Mouse (Mus musculus): ENCODE data around the gene Wdr75. TPM values are rescaled to one million over a fixed set of nuclear protein-coding genes. Genes with fewer than 3 reads are reported as not detected.
A peak's percentile ranks its signal among the peaks of the same experiment; 100 is the strongest.

Gene Wdr75
- total RNA-seq, 2 experiments from 2014 or later = 29.7 to 38.2 TPM

GRCm38 (mm10) chr1:45835362-45836063 lies 40.5 kb downstream of the Wdr75 start:
- no peak for DNase-seq (ENCODE audit: low spot score in 2 of 2)

DNA sequence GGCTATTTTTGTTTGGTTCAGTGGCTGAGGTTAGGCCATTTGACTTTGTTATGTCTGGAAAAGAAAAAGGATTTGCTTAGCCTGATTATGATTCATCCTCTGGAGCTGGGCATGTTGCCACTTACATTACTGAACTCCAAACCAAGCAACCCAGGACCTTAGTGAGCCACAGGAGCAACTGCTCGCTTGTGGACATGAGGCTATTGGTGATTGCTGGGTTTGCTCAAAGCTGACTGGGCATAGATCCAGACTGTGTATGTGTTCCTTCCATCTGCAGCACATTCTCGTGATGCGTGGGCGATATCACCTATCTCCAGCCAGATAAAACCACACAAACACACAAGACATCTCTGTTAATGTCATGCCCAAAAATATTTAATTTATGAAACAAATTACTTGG lies 42.8 kb downstream of the Wdr75 start:
- peak; percentile 10 to 57 for DNase-seq (ENCODE audit: low spot score in 2 of 2)

- no peak for DNase-seq (ENCODE audit: low spot score in 2 of 2)
These were observed 43.3 kb downstream of the Wdr75 start for GRCm38 (mm10) chr1:45838271-45838670.

GRCm38 (mm10) chr1:45845466-45845865 lies 50.5 kb downstream of the Wdr75 start:
- no peak for DNase-seq (ENCODE audit: low spot score in 2 of 2)

- DNase-seq (ENCODE audit: low spot score in 2 of 2) = no peak
These were observed 63.1 kb downstream of the Wdr75 start for GRCm38 (mm10) chr1:45858038-45858437.

DNA sequence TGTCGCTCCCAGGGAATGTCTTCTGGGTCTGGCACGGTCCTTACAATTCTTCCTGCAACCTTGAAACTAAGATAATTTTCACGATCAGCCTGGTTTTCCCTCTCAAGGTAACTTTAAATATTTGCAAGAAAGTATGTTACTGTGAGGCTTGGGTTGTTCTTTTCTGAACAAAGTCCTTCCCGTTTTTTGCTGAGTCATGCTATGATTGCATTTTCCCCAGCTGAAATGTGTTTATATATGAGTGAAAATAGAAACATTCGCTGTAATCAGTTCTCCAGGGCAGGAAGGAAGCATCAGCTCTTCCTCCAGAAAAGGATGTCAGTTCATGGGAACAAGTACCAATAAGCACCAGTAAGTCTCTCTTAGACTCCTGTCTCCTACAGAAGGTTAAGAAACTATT lies 65.4 kb downstream of the Wdr75 start:
- DNase-seq (ENCODE audit: low spot score in 2 of 2) = no peak

GRCm38 (mm10) chr1:45861162-45861561 lies 66.2 kb downstream of the Wdr75 start:
- DNase-seq (ENCODE audit: low spot score in 2 of 2) = no peak

DNA sequence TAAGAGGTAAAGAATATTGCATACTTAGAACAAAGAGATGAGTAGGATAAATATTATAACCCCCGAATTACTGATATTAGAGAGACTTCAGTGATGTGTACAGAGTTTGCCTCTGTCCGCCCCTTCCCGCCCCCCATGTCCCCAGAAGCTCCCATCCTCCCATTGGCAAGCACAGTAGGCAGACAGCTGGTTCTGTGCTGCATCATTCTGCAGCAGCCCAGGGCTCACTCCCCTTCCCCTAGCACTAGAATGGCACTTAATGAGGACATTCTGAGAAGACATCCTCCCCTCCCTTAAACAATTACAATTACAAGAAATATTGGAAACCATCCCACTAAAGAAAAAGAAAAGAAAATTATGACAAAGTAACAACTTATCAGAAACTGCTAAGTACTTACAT lies 68.7 kb downstream of the Wdr75 start:
- DNase-seq (ENCODE audit: low spot score in 2 of 2) = no peak

GRCm38 (mm10) chr1:45864564-45865014 lies 69.6 kb downstream of the Wdr75 start:
- DNase-seq (ENCODE audit: low spot score in 2 of 2) = no peak

DNA sequence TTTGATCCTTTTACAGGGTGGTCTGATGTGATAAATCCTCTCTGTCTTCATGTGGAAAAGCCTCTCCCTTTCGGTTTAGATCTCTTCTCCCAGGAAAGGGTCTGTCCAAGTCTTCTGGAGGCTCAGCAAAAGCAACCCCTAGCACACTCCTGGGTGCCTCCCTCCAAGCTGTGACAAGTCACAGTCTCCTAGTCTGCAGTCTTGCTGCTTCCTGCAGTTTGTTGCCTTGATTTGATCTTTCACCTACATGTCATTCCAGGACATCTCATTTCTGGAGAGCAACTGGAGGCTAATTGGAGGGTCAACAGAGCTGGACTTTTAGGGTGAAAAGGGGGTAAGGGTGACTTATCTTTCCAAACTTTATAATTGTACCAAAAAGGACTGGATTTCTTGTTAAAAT lies 70.3 kb downstream of the Wdr75 start:
- DNase-seq (ENCODE audit: low spot score in 2 of 2) = no peak

GRCm38 (mm10) chr1:45865727-45866126 lies 70.8 kb downstream of the Wdr75 start:
- no peak for DNase-seq (ENCODE audit: low spot score in 2 of 2)

GRCm38 (mm10) chr1:45866288-45867018 lies 71.5 kb downstream of the Wdr75 start:
- DNase-seq (ENCODE audit: low spot score in 2 of 2) = no peak

DNA sequence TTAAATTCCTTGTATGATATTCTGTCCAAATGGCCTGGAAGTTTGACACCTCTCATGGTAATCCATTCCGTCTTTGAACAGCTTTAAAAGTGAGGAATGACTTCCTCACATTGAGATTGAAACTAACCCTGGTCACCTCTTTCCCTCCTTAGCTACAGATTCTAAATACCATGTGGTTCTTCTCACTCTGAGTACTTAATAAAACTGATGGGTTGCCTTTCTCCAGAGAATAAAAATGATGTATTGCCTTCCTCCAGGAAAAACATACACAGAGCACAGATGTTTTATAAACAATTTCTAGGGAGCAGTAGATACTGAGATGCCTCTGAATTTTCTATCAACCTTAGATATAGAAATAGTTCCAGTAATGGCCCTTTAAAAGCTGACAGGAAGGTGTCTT lies 73.1 kb downstream of the Wdr75 start:
- DNase-seq (ENCODE audit: low spot score in 2 of 2) = no peak

DNA sequence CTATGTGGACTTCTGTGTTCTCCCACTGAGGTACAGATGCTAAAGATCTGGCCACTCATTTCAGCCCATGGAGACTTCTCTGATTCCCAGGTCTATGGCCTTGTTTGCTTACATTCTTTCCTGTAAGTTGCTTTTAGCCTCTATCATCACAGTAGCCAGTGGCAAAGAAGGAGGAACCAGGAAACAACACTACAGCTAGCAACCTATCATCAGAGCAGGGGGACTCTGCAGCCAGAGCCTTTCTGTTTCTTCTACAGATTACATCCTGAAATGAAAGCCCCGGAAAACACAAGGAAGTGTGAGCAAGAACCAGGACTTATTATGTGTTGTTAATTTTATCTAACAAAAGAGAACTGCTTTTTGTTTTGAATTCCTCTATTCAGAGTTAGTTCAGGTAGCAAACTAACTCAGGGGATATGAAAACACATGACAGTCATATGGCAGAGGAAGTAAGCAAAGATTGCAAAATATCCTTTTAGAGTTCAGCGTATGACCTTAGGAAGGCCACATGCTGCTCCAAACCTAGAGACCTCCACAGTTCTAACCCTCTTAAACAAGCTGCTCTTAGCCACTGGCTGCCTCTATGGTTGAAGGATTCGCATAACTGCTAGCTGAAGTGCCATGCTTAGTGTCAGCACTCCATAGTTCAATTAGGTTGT lies 73.6 kb downstream of the Wdr75 start:
- DNase-seq (ENCODE audit: low spot score in 2 of 2) = no peak

Other genes with a start within 250 kb of the Wdr75 start
- gene Gm5269, start 95.1 kb downstream of the Wdr75 start, total RNA-seq (2021) = not detected
- 1 to 10 TPM; 7.1 to 8.5 TPM for gene Slc40a1, start 131.4 kb downstream of the Wdr75 start, total RNA-seq (2021)

All from layer of hippocampus, adult 18-20 months (tissue).